Mouse (Mus musculus): ENCODE measurements around the gene Tbc1d22a.
"Not testable (repeated sequence)": the region's sequence is repeated elsewhere in the genome, so short reads cannot be mapped to it uniquely, and the experiment has no call there.

Gene Tbc1d22a

DNA sequence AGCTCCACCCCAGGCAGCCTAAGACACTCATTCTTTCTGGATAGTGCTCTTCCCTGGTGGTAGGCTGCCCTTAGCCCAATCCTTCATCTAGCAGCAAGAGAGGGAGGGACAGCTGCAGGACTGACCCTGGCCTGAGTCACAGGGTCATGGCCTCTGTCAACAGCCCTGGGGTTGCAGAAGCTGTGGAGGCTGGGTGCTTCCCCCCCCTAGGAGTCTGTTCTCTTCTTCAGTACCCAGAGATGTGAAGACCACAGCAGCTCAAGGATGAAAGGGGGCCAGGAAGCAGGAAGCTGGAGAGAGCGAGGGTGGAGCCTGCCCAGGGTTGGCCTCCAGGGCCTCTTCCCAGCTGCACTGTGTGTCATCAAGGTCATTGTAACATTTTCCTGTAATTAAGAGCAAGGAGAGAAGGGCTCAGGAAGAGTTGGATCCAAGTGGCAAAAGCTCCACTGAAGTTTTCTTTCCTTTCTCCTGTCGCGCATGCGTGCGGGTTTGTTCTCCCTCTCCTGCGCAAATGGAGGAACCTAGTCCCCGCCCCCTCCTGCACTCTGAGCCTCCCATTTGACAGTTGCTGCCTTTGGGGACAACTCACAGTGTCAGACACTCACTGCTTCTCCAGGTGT is 10.2 kb upstream of the Tbc1d22a start:
- DNase-seq (ENCODE audit: low read depth) = peak; percentile 63

DNA sequence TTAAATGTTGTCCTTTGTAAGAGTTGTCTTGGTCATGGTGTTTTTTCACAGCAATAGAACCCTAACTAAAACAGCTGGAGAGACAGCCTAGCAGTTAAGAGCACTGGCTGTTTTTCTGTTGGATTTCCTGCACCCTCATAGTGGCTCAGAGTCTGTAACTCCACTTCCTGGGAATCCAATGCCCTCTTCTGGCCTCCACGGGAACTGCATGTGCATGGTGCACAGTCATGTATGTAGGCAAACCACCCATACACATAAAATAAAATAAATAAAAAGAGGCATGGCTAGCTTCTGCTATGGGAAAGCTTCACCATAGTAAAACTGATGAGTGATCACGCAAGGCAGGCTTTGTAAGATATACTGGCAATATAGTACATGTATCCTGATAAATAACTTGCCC is 9.0 kb upstream of the Tbc1d22a start:
- DNase-seq (ENCODE audit: low read depth) = peak; percentile 82

DNA sequence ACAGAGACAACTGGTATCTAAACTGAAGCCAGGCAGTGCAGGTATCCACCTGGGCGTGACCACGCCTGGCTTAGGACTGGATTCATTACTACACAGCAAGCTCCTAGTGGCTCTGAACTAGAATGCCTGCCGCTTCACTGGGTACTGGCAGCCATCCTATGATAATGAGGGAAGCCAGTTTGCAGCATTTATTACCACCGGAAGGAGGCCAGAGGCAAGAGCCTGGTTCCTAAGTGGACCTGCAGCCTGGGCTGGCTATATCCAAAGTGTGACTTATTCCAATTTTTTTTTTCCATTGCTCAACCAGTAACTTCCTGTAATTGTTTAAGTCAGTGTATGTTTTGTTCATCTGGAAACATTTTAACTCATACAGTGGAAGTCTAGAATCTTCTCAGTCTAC is 7.9 kb upstream of the Tbc1d22a start:
- DNase-seq (ENCODE audit: low read depth) = no peak

DNA sequence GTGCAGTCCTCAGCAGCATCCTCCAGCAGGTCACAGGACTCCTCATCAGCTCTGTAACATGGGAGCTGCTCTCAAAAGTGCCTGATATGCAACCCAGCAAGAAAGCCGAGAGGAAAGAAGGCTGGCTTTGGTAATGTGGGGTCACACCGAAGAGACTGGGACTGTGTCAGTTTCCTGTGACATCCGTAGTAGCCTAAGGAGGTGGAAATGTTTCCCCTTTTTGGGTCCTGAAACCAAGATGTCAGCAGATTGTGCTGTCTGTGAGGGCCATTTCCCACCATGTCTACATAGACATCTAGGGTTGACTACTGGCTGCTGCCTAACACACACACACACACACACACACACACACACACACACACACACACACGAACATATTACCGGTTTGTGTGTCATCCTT is 2.1 kb upstream of the Tbc1d22a start:
- not testable (repeated sequence) for DNase-seq (ENCODE audit: low read depth)

DNA sequence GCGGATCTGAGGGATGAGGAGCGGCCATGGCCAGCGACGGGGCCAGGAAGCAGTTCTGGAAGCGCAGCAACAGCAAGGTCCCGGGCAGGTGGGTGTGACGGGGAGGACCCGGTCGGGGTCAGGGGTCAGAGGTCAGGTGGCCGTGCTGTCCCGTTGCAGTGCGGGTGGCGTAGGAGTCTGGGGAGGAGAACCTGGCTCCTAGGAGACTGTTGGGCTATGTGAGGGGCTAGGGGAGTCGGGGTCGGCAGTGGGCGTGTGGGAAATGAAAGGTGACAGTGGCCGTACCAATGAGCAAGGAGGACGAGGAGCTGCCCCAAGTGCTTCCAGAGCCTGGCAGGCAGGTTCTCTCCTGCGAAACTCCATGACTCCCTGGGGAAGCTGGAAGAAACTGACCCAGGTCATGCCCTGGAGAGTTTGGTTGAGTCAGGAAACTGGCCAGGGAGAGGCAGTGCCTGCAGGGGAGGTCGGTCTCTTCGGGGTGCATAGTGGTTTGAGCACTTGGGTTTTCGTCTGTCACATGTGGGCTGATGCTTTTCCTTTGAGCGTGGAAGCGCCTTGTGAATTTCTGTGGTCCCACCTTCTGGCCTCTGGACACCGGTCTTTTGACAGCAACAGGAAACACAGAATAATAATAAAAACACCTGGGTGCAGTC is 416 bp downstream of the Tbc1d22a start:
- no peak for DNase-seq (ENCODE audit: low read depth)

DNA sequence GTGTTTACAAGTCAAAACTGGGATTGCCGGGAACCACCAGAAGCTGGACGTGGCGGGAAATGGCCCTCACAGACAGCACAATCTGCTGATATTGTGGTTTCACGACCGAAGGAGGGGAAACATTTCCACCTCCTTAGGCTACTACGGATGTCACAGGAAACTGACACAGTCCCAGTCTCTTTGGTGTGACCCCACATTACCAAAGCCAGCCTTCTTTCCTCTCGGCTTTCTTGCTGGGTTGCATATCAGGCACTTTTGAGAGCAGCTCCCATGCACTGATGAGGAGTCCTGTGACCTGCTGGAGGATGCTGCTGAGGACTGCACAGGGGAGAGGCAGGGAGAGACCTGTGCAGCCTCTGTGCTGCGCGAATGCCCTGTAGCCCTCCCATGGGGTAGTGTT is 2.4 kb downstream of the Tbc1d22a start:
- DNase-seq (ENCODE audit: low read depth) = not testable (repeated sequence)

DNA sequence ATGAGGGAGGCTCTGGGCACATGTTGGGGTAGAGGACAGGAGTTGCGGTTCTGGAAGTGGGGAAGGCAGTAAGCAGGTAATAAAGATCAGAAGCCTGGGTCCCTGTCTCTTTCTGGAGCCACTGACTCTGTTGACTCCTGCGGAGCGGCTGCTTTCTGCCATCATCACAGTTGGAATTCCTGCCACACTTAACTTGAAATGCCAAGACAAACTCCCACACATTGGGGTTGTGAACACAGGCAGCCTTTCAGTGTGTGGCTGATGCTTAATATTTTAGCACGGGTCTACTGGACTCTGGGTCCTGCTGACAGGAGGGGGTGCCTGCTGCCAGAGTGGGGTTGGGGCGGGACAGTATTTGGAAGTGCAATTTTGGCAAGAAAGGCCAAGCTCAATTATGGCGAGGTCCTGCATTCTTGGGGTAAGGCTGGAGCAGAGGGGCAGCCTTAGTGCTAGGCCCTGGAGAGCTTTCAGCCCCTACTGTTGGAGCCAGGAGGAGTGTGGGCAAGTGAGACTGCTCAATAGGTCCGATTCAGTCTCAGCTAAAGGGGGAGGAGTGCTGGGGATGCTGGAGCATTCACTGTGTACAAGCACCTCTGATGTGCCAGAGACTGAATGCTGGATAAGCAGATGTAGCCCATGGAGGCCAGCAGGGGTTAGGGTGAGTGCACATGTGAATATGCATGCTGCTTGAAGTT is 5.4 kb downstream of the Tbc1d22a start:
- DNase-seq (ENCODE audit: low read depth) = no peak

DNA sequence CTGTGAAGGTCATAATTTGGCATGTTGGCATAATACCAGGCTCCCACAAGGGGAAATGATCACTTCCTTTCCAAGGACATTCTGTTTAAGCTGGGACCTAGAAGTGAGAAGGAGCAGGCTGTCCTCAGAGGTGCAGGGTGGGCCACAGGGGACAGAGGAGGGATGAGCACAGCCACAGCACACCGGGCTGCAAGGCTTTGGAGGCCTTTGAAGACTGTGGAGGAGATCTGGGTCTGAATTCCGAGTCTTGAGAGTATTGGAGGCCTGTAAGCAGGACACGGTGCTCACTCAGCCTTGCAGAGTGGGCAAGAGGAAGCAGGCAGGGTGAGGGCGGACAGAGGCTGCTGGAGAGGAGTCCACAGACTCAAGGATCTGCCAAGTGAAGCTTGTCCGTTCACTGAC is 6.0 kb downstream of the Tbc1d22a start:
- peak; percentile 53 for DNase-seq (ENCODE audit: low read depth)

DNA sequence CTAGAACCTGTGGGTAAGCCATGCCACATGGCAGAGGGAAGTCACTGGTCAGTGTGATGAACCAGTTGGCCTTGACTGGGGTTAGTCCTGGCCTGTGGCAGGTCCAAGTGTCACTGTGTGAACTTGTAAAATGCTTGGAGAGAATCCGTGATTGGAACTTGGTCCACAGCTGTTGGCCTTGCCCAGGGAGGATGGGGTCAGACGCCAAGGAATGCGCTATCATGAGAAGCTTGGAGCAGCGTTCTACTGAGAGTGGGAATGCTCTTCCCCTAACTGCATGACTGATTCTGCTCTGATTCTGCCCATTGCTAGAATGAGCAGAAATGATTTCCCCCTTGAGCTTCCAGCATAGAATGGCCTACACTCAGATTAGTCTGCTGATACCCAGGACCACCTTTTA is 6.5 kb downstream of the Tbc1d22a start:
- no peak for DNase-seq (ENCODE audit: low read depth)

DNA sequence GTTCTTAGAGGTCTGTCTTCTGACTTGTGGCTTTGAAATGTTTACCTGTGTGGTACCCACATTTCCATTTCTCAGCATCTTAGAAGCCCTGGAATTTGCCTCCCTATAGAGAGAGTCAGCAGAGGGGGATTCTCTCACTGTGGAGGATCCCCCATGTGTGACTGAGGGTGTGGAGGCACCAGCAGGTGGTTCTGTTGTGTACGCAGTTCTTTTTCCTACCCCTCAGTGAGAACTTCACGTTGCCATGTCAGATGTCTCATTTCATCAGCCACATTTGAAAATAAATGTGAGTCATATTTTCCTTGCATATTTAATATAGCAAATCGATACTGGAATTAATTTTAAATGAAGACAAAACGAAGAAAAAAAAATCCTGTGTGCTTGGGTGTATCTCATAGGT is 7.1 kb downstream of the Tbc1d22a start:
- no peak for DNase-seq (ENCODE audit: low read depth)

DNA sequence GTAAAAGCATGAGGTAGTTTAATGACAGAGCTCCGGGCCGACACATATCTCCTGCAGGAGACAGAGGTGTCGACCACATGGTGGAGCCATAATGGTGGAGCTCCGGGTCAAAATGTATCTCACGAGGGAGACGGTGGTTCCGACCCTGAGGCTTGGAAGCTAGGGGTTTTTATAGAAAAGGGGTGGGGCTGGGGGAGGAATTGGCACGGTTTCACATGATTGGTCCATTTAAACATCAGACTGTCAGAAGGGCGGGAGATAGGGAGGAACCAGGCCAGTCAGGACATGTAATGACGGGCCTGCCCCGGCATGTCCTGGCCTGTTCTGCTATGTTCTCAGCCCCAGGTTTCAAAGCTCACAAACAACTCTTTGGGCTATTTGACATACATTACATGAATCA is 7.6 kb downstream of the Tbc1d22a start:
- not testable (repeated sequence) for DNase-seq (ENCODE audit: low read depth)

DNA sequence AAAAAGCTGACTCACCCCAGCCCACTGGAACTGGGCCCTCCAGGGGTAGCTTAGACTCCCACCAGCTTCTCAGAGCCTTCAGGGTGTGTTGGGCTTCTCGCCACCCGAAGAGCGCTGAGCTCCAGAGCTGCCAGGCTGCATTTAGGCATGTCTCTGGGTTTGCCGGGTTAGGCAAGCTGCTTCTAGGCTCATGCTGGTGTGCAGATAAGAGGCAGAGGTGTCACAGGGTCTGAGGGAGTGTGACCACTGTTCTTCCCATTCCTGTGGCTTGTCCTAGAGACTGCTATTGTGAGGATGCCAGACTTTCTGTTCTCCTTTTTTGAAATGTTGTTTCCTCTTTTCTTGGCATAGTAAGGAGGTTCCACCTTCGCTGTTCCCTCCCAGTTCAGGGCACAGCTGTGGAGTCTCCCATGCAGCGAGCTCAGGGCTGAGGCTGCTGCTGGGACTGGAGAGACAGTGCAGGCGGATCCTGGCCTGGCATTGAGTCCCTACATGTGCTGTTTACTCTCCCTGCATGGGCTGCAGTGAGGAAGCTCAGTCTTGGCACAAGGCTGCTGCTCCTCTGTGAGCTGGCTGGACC is 10.8 kb downstream of the Tbc1d22a start:
- DNase-seq (ENCODE audit: low read depth) = peak; percentile 46

DNA sequence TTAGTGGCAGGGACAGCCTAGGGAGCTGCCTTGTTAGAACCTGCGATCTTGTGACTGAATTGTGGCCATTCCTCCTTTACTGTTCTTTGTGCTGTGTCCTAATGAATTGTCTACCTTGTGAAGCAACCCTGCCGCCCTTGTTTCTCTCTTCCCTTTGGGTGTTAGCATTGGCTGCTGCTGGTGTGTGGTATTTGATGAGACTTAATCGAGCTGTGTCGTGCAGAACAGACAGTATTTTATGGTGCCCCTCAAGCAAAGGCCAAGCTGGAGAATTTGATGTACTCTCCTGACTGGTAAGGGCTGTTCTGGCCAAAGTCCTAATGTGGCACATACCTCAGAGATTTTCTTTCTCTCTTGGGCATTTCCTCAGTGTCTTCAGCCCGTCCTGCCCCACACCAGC is 12.0 kb downstream of the Tbc1d22a start:
- no peak for DNase-seq (ENCODE audit: low read depth)

DNA sequence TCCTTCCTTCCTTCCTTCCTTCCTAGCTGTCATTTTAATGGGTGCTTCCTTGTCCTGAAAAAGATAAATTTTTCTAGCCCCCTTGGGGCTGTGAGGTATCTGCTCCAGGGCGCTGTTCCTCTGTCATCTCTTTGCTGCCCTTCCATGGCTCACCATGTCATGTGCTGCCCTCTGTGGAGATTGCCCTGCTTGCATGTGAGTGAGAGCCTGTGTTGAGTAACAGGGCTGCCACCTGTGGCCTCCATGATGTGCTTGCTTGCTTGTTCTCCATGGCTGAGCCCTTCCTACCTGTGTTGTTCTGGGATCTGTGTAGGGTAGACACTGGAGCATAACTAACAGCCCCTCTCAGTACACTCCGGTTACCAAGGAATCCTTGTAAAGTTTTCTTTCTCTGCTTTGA is 12.7 kb downstream of the Tbc1d22a start:
- DNase-seq (ENCODE audit: low read depth) = no peak

DNA sequence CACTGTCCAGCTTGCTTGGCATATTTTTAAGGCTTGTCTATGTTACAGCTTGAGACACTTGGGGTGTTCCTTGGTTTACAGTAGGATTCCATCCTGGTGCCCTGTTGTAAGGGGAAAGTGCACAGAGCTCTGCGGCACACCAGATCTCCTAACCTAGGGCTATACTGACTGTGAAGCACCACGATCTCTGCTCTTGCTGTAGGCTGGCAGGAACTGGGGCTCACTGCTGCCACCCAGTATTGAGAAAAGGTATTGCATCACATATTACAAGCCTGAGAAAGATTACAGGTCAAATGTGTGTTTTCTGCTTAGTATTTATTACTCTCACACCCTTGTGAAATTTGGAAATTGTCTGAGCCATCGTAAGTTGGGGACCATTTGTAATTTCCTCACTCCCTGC is 13.9 kb downstream of the Tbc1d22a start:
- DNase-seq (ENCODE audit: low read depth) = peak; percentile 80

DNA sequence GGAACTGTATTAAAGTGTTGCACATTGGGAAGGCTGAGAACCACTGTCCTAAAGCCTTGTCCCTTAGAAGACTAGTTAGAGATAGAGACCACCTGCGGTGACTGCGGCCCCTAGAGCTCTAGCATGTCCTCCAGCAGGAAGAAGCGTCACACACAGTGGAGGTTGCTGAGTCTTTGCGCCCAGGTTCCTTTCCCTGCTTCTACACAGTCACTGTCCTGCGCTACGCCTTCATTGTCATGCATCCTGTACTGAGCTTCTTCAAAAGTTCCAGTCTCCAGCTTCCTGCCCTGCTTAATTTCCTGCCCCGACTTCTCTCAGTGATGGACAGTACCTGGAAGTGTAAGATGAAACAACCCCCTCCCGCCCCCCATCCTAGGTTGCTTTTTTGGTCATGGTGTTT is 14.8 kb downstream of the Tbc1d22a start:
- no peak for DNase-seq (ENCODE audit: low read depth)

DNA sequence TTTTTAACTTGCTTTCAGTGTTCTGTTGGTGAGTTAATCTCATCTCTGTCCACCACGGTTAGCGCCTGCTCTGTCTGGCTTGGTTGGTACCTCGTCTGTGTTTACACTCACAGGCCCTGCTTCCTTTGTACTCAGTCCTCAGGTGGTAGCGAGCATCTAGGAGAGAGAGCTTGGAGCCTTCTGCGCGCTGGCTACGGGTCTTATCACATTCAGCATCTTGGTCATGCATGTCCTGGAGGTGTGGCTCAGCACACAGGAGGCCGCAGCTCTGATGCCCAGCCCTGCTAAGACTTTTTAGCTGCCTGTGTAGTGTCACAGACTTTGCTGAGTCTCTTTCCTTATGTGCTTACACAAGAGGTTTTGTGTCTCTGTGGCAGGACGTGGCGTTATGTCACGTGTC is 15.4 kb downstream of the Tbc1d22a start:
- peak; percentile 63 for DNase-seq (ENCODE audit: low read depth)

DNA sequence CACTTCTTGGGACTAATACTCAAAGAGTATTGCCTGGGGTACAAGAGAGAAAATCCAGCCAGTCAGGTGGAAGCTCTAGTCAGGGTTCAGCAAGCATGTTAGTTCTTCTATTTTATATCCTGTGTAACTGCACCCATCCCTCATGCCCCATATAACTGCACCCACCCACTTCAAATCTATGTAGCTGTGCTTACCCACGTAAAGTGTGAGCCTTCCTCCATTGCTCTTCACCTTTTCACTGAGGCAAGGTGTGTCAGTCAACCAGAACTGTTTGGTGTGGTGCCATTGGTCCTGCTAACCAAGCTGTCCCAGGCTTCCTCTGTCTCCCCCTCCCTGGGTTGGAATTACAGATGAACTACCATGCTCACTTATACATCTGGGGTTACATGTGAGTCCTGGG is 16.9 kb downstream of the Tbc1d22a start:
- DNase-seq (ENCODE audit: low read depth) = no peak

DNA sequence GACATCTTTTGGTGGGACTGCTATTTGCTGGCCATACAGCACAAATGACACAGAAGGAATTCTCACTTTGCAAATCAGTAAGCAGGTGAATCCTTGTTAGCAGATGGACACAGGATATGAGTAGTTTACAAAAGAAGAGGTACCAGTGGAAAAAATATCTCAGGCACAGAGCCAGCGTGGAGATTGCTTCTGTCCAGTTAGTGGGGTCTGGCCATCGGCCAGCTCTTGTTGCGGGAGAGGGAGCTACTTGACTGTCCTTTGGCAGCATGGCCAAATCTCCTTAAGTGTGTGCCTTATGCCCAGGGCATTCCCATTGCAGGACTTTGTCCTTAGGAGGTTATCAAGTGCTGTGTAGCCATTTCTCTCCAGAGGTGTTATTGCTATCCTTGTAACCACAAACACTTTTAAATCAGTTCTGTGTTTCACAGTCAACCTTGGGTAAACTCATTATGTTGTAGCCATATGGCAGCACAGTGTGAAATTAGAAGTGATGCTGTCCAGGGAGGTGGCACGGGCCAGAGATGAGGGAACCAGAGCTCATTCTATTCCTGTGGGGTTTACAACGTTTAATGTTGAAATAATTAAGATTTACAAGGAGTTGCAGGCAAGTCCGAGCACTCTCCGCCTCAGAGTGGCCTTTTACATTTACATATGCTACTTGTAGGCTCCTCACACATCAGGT is 17.7 kb downstream of the Tbc1d22a start:
- no peak for DNase-seq (ENCODE audit: low read depth)

DNA sequence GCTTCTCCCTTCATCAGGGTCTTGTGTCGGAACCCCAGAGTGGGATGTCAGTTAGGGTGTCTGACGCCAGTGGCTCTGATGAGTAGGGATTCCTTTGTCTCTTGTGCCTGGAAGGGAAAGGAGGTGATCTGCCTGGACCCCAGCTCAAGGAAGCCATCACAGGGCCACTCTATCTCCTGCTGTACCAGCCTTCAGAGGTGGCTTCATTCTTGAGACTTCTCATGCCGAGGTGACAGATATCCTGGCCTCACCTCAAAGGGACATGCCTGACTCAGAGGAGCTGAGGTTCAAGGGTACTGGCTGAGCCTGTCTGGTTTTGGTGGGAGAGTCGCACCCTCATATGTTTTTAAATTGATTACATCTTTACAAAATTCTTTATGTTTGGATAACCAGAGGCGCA is 19.7 kb downstream of the Tbc1d22a start:
- DNase-seq (ENCODE audit: low read depth) = no peak

DNA sequence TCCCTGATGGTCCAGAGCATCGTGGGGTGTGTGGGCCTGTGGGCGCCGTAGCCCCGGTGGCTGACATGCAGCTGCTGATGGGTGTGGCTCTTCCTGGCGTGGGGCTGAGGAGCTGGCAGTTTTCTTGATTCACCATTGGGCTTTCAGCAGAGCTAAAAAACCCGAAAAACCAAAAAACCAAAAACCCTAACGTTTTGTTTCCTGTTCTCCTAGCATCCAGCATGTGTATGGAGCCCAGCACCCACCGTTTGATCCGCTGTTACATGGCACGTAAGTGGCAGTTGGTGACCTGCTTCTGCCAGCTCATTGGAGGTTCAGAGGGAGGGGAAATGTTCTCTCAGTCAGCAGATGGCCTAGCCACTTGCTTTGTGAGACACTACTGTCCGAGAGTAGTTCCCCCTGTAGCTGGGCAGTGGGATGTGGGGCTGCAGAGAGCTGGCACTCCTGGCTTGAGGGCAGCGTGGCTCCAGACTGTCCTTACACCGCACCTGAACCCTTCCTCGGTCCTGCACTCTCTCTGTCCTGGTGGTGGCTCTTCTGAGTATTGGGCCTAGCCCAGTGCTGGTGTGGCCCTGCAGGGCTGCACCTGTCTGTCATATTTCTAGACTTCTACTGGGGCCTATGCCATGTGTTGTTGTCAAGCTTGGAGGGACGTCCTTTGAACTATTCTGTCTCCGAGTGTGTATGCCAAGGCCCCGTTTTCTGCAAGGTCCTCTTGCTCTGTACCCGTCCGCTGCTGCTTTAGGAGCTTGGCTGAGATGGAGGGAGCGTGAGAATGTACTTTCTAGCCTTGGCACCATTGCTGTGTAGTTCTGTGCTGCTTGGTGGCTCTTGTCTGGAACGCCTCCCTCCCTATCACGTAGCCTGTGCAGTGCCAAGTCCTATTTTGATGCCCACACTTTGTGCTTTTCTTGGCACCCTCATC is 20.5 kb downstream of the Tbc1d22a start:
- DNase-seq (ENCODE audit: low read depth) = peak; percentile 73

DNA sequence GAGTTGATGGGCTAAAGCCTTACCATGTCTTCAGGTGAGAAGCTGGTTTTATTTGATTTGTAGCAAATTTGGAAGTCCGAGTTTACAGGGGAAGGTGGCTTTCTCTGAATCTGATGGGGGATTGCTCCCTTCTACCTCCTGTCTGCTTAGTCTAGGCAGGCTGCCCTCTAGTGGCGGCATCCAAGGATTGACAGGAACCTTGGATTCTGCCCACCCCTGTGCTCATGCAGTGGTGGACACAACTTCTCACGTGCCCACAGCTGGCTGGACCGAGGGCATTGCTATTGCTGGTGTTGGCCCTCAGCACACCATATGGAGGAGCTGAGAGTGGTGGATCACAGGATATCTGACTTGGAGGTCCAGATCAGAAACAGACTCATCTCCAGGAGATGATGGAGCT is 22.0 kb downstream of the Tbc1d22a start:
- peak; percentile 74 for DNase-seq (ENCODE audit: low read depth)
